Mouse (Mus musculus) cerebellum, postnatal 10 days (tissue): ENCODE measurements around the gene Prr13.
A peak's percentile ranks its signal among the peaks of the same experiment; 100 is the strongest.

Source experiments
- DNase-seq, 2 experiments: peaks; one replicate each; pipeline ENCODE4 v3.0.0; 2021; ENCODE audit warnings: mixed read lengths in 2 of 2

Prr13 gene

DNA sequence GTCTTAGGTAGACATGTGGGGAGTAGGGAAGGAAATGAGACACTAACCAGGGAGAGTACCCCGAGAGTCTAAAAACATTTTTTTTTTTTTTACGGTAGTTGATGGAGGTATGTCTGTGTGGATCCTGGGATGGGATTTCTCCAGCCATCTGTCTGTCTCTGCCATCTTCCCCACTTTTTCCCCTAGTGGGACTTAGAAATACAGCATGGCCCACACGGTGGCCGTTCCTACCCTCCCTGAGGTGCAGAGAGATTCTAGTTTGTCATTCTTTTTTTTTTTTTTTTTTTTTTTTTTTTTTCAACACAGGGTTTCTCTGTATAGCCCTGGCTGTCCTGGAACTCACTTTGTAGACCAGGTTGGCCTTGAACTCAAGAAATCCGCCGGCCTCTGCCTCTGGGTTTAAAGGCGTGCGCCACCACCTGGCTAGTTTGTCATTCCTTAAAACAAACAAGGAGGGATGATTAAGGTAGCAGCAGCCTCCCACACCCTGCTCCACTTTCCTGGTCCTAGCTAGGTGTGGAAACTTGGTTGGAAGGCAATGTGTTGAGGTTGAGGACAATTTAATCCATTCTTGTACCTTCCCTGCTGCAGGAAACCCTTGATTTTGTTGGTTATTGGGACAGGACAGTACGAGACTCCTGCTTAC lies 2.7 kb downstream of the Prr13 start:
- no peak for DNase-seq

DNA sequence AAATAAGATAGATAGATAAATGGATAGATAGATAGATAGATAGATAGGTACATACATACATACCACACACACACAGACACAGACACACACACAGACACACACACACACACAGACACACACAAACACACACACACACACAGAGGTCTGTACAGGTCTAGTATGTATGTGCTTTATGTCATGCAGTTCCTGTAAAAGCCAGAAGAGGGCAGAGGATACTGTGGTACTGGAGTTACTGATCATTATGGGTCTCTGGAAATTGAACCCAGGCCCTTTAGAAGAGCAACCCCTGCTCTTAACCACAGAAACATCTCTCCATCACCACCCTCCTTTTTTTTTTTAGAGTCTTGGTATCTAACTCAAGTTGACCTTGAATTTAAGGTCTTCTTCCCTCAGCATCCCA lies 4.8 kb downstream of the Prr13 start:
- peak; percentile 39 to 47 for DNase-seq

GRCm38 (mm10) chr15:102468675-102469370 lies 10.0 kb downstream of the Prr13 start:
- DNase-seq: no peak

DNA sequence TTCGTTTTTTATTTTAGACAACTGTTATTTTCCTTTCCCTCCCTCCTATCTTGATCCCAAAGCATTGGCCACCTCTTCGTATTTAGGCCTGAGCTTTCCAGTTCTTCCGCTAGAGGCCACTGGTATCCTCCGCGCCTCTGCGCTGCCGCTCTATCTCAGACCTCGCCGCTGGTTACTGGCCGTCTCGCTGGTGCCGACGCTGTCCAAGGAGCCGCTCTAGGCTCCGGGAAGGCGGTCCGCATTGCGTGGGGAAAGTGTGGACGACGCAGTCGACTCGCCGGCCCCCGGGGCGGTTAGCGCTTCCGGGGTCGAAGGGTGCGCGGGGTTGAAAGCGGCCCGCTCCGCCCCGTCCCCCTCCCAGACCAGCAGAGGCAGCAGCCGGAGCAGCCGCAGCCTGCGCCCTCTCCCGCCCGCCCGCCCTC lies 11.4 kb downstream of the Prr13 start, which contains the start of gene Pcbp2:
Pcbp2 (plus strand) TSS at position 357 of the 422 bp plus-strand sequence.
- DNase-seq: peak; percentile 97 to 99

DNA sequence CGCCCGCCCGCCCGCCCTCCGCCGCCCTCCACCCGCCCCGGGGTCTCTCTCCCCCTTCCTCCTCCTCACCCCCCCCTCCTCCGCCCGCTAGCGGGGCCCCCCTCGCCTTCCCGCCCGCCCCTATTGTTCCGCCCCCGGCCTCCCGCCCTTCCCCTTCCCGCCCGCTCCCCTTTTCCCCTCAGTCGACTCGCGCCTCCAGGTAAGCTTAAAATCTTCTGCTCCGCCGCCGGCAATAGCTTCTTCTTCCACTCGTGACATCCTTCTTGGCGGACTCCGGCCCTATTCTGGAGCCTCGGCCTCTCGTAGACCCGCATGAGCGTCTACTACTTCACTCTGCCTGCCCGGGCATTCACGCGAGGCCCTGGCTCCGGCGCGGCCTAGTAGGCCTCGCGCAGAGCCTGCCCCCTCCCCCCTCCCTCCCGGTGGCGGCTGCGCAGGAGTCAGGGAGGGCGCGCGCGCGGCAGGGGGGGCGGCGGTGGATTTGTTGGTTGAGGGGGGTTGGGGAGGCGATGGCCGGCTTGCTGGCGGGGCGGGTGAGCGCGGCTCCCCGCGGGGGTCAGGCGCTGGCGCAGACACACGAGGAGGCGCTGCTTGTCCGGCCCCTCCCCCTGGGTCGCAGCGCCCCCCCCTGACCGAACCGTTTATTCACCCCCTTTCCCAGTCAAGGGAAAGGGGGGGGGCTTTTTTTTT lies 11.9 kb downstream of the Prr13 start:
- peak; percentile 97 for DNase-seq

DNA sequence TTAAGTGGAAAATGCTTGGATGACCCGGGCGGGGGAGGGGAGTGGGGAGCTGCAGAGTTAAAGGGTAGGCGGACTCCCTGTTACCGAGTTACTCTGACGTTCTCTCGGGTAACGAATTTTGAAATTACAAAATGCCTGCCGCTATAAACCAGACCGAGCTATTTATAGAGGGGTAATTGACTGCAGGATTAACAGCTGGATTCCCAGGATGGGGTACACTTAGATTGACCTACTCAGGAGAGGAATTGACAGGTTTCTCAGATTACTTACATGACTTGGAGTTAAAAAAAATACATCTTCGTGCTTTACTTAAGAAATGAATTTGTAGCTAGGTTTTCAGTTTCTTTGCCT lies 12.4 kb downstream of the Prr13 start:
- DNase-seq: no peak

DNA sequence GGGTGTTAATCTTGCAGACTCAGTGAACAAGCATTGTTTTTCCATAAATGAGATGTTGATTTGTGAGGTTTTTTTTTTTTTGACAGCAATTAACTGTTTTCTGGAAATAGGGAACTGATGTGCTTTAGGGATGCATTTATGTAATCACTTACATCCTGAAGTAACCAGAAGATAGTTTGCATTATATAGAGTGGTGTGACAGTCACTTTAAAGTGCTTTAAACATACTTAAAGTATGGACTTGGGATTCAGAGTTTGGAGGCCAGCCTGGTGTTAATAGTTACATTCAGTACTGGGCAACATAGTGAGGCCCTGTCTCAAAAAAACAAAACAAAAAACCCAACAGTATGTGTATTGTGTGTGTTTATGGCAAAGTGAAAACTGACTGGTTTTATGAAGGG lies 12.9 kb downstream of the Prr13 start:
- no peak for DNase-seq

GRCm38 (mm10) chr15:102473246-102473645 lies 14.4 kb downstream of the Prr13 start:
- DNase-seq: no peak

DNA sequence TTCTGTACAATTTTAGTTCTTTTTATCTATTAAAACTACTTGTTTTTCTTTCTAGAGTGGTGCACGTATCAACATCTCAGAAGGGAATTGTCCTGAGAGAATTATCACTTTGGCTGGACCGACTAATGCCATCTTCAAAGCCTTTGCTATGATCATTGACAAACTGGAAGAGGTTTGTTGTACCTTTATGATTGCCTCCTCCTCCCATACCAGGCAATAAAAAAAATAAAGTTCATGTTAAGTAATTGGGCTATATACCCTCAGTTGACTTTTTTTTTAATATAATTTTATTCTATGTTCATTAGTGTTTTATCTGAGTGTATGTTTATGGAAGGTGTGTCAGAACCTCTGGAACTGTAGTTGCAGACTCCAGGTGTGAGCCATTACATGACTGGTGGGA lies 15.7 kb downstream of the Prr13 start:
- no peak for DNase-seq

DNA sequence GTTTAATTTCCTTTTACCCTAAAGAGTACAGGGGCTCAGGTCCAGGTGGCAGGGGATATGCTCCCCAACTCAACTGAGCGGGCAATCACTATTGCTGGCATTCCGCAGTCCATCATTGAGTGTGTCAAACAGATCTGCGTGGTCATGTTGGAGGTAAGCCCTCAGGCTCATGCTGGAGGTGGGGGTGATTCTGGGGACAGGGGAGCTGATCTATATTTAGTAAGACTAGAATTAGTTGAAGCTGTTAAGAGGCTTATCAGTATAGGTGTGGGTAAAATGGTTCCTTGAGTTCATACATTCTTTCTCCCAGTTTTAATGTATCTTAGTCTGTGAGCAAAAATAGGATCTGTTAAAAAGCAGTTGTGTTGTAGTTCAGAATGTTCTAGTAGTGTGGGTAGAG lies 24.3 kb downstream of the Prr13 start:
- no peak for DNase-seq

DNA sequence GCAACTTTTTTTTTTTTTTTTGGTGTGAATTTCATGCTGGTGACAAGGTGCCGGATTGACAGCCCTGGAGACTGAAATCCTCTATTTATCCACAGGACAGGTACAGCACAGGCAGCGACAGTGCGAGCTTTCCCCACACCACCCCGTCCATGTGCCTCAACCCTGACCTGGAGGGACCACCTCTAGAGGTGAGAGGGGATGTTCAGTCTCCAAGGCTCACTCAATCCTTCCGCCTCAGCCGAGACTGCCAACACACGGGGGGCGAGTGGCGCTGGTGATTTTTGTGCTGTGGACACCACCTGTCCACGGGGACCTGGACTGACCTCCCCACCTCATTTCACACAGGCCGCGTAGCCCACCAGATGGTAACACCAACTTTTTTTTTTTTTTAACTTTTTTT lies 27.0 kb downstream of the Prr13 start:
- no peak for DNase-seq

GRCm38 (mm10) chr15:102487664-102488063 lies 28.8 kb downstream of the Prr13 start:
- no peak for DNase-seq

GRCm38 (mm10) chr15:102498322-102498721 lies 39.5 kb downstream of the Prr13 start:
- no peak for DNase-seq

DNA sequence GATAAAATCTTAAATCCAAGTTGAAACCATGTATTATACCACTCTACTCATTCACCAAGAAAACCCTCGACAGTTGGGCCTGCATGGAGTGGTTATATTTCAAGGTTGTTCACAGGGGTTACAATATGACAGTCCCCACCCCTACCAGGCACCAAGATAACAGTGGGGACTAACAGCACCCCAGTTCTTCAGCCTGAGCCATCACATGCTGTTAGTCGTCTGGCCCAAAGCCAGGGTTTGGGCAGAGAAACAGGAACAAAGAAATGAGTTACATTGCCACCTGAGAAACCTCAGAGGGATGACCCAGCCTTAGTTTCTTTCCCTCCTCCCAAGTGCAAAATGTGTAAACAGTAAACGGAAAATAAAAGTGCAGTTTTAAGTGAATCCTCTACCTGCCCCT lies 40.5 kb downstream of the Prr13 start:
- DNase-seq: peak in 1 of 2 experiments; percentile 22

DNA sequence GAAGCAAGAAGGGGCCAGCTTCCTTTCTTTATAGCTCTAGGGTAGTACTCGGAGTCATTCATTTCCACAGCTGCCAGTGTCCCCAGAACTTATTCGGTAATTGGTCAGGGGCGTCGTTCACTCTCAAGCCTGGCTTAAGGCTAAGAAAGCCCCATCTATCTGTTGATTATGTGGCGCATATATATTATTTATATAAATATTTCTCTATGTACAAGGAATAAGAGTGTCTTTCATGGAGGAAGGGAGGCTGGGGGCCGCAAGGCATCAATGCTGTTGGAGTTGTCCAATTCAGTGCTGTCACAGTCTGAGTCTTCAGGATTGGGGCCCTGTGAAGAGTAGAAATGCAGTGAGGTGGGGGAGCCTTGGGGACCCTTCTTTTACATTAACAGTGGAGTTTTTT lies 41.0 kb downstream of the Prr13 start:
- DNase-seq: no peak

- no peak for DNase-seq
Measured at GRCm38 (mm10) chr15:102500479-102500878, 41.7 kb downstream of the Prr13 start.

DNA sequence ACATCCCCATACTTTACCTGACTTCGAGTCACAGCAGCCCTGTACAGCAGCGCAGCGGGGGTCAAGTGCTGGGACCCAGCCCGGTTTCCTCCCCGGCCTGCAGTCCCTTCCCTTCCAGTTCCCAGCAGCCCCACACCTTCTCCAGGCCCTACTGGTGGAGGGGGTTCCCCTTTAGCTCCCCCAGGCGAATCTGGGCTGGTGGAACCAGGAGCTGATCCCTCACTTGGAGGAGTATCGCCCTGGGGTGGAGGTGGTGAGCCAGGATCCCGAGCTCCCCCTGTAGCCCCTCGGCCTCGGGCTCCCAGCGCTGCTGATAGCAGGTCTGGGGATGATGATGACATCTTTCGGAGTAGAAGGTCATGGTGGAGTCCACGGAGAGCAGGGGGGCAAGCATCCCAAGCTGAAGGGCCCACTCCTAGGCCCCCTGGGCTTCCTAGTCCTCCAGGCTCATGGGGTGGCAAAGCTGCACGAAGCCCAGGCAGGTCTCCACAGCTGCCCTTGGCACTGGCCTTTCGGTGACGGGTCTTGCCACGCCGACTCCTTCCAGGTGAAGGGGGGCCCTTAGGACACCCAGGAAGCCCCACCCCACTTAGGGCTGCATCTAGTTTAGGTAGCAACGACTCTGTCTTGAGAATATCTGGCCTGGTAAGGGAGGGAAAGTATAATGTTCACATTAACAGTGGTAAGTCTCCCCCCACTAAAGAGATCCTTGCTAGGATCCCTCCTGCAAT lies 42.4 kb downstream of the Prr13 start:
- no peak for DNase-seq

DNA sequence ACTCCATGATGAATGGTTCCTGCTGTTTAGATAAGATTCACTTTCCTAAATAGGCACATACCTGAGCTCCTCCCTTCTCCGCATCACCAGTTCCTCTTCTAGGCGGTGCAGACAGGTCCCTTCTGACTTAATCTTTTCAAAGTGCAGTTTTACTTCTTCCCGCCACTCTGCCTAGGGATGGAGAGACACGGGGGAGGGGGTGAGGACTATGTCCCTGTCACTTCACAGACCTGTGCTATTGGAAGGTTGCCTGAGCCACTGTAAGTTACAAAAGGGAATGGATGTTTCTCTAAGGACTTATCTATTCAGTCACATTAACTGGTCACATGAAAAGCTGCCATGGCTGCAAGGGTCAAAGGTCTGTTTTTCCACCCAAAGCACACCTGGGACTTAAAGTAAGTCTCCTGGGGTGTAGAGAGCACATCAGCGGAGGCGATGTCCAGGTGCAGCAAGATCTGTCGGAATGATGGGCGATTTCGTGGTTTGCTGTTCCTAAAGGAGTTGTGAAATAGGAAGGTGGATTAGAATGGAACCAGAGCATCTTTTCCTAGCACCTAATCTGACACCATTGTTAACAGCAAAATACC lies 43.5 kb downstream of the Prr13 start:
- DNase-seq: no peak

DNA sequence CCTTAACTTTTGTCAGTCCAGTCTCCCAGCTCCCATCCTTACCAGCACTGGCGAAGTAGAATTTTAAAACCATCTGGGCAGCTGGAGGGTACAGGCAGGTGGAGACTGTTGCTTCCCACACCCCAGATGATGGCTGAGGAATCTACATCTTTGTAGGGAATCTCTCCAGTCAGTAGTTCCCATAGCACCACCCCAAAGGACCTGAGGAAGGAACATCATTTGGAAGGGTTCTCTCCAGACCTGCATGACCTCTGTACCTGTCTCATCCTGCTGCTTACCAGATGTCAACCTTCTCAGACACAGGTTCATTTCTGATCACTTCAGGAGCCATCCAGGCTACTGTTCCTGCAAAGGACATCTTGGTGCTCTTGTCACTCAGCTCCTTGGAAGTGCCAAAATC lies 44.6 kb downstream of the Prr13 start, which contains the start of gene Gm10337:
Gm10337 (plus strand) TSS at position 276 of the 400 bp plus-strand sequence.
- no peak for DNase-seq

DNA sequence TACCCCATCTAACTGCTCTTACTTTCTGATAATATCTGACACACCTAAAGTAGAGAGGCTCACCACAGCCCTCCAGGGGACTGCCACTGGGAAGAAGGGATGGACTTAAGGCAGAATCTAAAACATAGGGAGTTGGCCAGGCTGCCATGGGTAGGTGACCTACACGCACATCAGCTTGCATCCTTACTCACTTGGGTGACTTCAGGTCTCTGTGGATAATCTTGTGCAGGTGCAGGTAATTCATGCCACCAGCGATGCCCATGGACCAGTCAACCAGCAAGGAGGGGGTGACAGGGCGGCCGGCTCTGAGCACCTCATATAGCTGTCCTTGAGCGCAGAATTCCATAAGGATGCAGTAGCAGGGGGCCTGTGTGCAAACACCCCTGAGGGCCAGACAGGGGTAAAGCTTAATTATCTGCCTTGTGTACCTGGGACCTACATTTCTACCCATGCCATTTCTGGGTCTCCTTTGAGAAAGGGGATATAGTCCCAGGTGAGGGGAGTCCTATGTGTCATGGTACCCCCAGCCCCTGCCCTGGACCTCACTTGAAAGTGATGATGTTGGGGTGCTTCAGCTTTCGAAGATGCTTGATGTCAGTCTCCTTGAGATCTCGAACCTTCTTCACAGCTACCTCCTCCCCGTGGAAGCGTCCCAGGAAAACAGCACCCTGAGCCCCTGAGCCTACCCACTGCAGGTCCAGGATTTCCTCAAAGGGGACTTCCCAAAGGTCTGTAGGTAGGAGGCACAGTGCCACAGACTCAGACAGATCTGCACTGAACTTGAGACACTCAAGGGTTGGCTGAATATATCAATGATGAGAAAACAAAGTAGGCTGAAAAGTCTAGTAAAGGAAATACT lies 45.3 kb downstream of the Prr13 start:
- DNase-seq: no peak

- no peak for DNase-seq
Measured at GRCm38 (mm10) chr15:102505073-102505769, 46.4 kb downstream of the Prr13 start.
